Mouse (Mus musculus) brain, embryonic 18.5 days (tissue): ENCODE data around the gene Tmem102.

ENCODE experiments used
- DNase-seq: peaks from one replicate; pipeline ENCODE4 v3.0.0-alpha.2; 2012; ENCODE audit warnings: low read depth, low spot score

Tmem102 gene

GRCm38 (mm10) chr11:69758478-69758970, 46.9 kb downstream of the Tmem102 start, which contains the start of gene Polr2a:
Gene Polr2a, minus strand, starts transcription at chr11:69758637.
- peak; percentile 98 for DNase-seq

- DNase-seq = peak; percentile 89
Observed at GRCm38 (mm10) chr11:69758090-69758456, 47.4 kb downstream of the Tmem102 start.

GRCm38 (mm10) chr11:69757303-69758089, 47.9 kb downstream of the Tmem102 start:
- DNase-seq = no peak

DNA sequence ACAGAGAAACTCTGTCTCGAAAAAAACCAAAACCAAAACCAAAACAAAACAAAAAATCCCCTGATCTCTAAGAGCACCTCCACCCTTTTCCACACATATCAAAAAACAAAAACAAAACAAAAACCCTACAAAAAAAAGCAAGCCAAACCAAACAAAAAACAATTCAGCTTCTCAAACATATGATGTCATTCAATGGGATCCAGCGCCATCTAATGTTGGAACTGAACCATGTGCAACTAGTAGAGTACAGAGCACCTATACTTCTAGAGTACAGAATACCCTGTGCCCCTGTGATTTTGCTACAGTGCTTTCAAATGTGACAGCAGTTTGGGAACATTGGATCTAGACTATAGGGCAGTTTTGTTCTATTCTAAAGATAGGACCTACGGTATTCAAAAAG, 50.7 kb downstream of the Tmem102 start:
- DNase-seq = no peak

DNA sequence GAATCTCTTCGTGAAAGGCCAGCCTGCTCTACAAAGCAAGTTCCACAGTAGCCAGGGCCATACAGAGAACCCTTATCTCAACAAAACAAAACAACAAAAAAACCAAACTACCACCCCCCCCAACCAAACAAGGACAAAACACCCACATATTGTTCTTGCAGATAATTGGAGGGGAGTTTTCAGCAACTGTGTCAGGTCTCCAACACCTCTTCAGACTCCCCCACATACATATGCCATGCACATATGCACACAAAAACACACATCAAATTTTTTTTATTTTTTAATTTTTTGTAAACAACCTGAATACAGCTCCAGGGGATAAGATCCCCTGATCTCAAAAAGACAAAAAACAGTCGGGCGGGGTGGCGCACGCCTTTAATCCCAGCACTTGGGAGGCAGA, 51.2 kb downstream of the Tmem102 start:
- no peak for DNase-seq
